Mouse (Mus musculus) mouse trophoblast stem cell (cell line): ENCODE data around the gene Slc22a6.

Source experiments
- in situ Hi-C, 2 experiments: fragments of 300-500 bp; cut with MseI, MboI; formaldehyde crosslinking; loops; 2 replicates in 1 of 2; 3 replicates in 1 of 2; pipeline ENCODE4 v1.15.1; 2025

Gene Slc22a6

GRCm38 (mm10) chr19:8611358-8612123 is 6.3 kb upstream of the Slc22a6 start:
- in situ Hi-C loops: no loop called here

- in situ Hi-C loops: no loop called here
Observed at GRCm38 (mm10) chr19:8613111-8613510, 4.7 kb upstream of the Slc22a6 start.

- in situ Hi-C loops: no loop called here
Observed at GRCm38 (mm10) chr19:8614343-8614742, 3.5 kb upstream of the Slc22a6 start.

- in situ Hi-C loops: no loop called here
Observed at GRCm38 (mm10) chr19:8616314-8616713, 1.5 kb upstream of the Slc22a6 start.

- in situ Hi-C loops: no loop called here
Observed at GRCm38 (mm10) chr19:8621098-8621497, 3.3 kb downstream of the Slc22a6 start.

GRCm38 (mm10) chr19:8630249-8630648 is 12.4 kb downstream of the Slc22a6 start:
- in situ Hi-C loops: no loop called here

GRCm38 (mm10) chr19:8630826-8631225 is 13.0 kb downstream of the Slc22a6 start:
- in situ Hi-C loops: no loop called here

- in situ Hi-C loops: no loop called here
Observed at GRCm38 (mm10) chr19:8632029-8632428, 14.2 kb downstream of the Slc22a6 start.

GRCm38 (mm10) chr19:8642086-8642485 is 24.2 kb downstream of the Slc22a6 start:
- in situ Hi-C loops: no loop called here

GRCm38 (mm10) chr19:8646393-8646792 is 28.6 kb downstream of the Slc22a6 start:
- in situ Hi-C loops: no loop called here

- in situ Hi-C loops: no loop called here
Observed at GRCm38 (mm10) chr19:8655833-8656232, 38.0 kb downstream of the Slc22a6 start.

GRCm38 (mm10) chr19:8656341-8656740 is 38.5 kb downstream of the Slc22a6 start:
- in situ Hi-C loops: no loop called here

- in situ Hi-C loops: no loop called here
Observed at GRCm38 (mm10) chr19:8661821-8662307, 44.0 kb downstream of the Slc22a6 start.

GRCm38 (mm10) chr19:8662337-8662736 is 44.5 kb downstream of the Slc22a6 start:
- in situ Hi-C loops: no loop called here

- in situ Hi-C loops: no loop called here
Observed at GRCm38 (mm10) chr19:8663360-8663839, 45.6 kb downstream of the Slc22a6 start, which contains the start of gene Chrm1. Gene Chrm1, plus strand, starts transcription at chr19:8663789.

- in situ Hi-C loops: no loop called here
Observed at GRCm38 (mm10) chr19:8663911-8664421, 46.1 kb downstream of the Slc22a6 start.

GRCm38 (mm10) chr19:8664859-8665258 is 47.0 kb downstream of the Slc22a6 start:
- in situ Hi-C loops: no loop called here

- in situ Hi-C loops: no loop called here
Observed at GRCm38 (mm10) chr19:8665746-8666145, 47.9 kb downstream of the Slc22a6 start.

- in situ Hi-C loops: no loop called here
Observed at GRCm38 (mm10) chr19:8672859-8673258, 55.0 kb downstream of the Slc22a6 start.

GRCm38 (mm10) chr19:8673336-8674063 is 55.7 kb downstream of the Slc22a6 start:
- in situ Hi-C loops: no loop called here
